Mouse (Mus musculus) ES-E14 (cell line): ENCODE data around the gene Slc38a10.

ENCODE experiments used
- CHD2 ChIP-seq: IDR thresholded peaks from 2 replicates; pipeline ENCODE4 v1.6.1; 2014; ENCODE audit warnings: mild to moderate bottlenecking, low read depth, low read length, inconsistent platforms
- HCFC1 ChIP-seq: IDR thresholded peaks from 2 replicates; pipeline ENCODE4 v1.6.1; 2012; ENCODE audit warnings: low read length, inconsistent platforms, borderline replicate concordance; ENCODE audit not compliant: insufficient read depth
- MAFK ChIP-seq: IDR thresholded peaks from 2 replicates; pipeline ENCODE4 v1.6.1; 2014; ENCODE audit warnings: mild to moderate bottlenecking, low read depth, low read length, inconsistent platforms; ENCODE audit not compliant: insufficient read depth
- ZC3H11A ChIP-seq: IDR thresholded peaks from 2 replicates; pipeline ENCODE4 v1.6.1; 2012; ENCODE audit warnings: low read depth, mild to moderate bottlenecking, inconsistent platforms, low read length, borderline replicate concordance
- ZNF384 ChIP-seq: IDR thresholded peaks from 2 replicates; pipeline ENCODE4 v1.6.1; 2012; ENCODE audit warnings: low read depth, low read length, inconsistent platforms

GRCm38 (mm10) chr11:120140255-120140654, 10.9 kb downstream of the Slc38a10 start:
- no peak for TF ChIP-seq ZNF384
- no peak for TF ChIP-seq CHD2
- no peak for TF ChIP-seq MAFK
- no peak for TF ChIP-seq HCFC1
- TF ChIP-seq ZC3H11A = no peak
